Mouse (Mus musculus) kidney, postnatal 4 days (tissue): ENCODE results near the gene Usp44.
A peak's percentile ranks its signal among the peaks of the same experiment; 100 is the strongest.
"Not testable (repeated sequence)": the region's sequence is repeated elsewhere in the genome, so short reads cannot be mapped to it uniquely, and the experiment has no call there.

Source experiments
- DNase-seq, 2 experiments: peaks; one replicate each; pipeline ENCODE4 v3.0.0; 2021; ENCODE audit warnings: mixed read lengths in 2 of 2

The Usp44 gene

DNA sequence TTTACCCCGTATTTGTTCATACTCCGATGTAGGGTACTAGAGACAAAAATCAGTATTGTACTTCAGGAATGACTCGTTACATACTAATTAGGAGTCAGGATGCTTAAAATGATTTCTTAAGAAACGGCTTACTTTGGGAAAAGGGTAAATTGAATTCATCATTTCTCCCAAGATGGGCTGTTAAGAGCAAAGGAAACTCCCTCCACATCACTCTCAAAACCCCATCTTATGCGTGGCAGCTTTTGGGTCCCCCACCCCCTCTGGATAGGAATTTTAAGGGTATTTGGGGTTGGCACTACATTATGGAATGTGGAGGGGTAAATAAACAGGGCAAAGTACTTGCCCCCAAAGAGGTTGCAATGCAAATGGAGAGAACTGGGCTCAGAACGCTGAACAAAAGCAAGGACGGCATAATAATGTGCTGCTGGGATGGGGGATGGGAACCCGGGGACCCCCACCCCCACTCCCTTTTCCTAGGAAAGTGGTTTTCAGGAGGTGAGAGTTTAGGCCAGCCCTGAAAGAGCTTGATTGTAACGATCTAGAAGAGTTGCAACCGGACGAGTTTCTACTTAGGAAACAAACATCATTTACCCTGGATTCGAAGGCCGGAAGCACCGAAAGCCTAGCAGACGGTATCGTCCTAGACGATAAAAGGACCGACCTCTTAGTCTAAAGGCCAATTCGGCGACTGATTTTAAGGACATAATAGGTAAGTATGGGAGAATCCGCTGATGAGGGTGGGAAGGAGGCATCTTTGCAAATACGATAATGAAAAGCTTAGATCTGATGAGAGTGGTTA, at the start of gene Usp44:
Usp44 (plus strand) TSS at position 625 of the 799 bp plus-strand sequence.
- peak in 1 of 2 experiments; percentile 15 for DNase-seq

GRCm38 (mm10) chr10:93783216-93784013, 47.9 kb upstream of the Usp44 start:
- DNase-seq: no peak

- DNase-seq: no peak
Observed at GRCm38 (mm10) chr10:93799711-93800362, 31.5 kb upstream of the Usp44 start.

DNA sequence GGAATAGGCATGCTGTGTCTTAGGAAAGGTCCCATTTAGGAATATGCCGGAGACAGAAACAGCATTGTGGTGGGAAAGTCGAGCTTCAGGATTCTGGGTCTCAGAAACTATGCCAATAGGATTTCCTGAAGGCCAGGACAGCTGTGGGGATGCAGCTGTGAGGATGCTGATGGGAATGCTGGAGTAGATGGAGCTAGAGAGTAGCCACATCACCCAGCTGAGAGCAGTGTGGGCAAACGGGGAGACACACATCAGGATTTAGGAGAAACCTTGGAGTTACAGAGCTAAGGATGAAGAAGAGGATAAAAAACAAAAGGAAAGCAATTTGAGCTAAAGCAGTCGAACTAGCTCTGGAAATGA, 31.0 kb upstream of the Usp44 start:
- no peak for DNase-seq

DNA sequence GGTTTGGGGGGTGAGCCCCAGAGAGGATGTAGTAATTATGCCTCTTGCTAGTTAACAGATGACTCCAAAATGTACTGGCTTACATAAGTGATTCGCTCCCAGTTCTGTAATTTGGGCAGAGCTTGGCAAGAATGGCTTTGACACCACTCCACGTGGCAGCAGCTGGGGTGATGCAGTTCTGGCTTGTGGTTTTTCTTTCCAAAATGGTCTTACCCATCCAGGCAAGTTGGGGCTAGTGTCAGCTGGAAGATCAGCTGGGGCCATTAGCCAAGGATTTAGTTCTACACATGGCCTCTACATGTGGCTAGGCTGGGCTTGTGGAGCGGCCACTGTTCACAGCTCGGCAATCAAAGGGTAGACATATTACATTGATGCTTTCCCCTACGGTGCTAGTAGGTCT, 30.5 kb upstream of the Usp44 start:
- DNase-seq: no peak

DNA sequence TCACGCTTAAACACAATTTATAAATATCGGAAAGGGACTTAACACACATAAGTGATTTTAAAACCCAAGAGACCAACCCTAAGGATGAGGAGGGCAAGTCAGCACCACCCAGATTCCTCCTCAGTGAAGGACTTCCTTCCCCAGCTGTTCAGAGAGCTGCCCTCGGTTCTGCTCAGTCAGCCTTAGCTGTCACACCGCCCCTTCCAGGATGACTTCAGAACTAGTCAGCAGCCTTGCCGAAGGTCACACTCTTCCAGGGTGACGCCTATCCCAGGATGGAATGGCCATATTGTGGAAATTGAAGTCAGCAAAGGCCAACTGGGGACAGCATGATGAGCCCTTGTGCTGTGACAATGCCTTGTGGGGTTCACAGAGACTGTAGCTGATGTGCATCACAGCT, 28.2 kb upstream of the Usp44 start:
- DNase-seq: no peak

GRCm38 (mm10) chr10:93809438-93809837, 21.9 kb upstream of the Usp44 start:
- DNase-seq: not testable (repeated sequence)

DNA sequence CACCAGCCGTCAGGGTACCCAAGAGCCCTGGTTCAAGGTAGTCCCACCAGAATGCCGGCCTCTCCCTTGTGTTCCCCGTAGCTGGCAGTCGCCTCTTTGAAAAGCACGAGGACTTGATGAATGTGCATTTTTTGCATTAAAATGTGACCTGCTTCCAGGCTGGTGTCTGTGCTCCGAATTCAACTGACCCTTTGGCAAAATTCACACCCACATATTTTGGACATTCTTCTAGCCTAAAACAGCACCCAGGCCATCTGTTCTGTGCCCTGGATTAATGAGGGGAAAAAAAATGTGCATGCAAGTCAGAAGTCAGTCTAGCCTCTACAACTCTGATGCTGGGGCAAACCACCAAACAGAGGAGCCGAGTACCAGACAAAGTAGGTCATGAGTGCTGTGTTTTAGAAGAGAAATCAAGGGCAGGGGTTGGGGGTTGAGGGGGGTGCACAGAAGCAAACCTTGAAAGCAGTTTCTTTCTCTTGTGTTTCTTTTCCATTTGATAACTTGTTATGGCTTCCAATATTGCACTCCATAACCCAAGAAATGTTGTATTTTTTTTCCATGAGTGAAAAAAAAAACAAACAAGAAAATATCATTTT, 20.7 kb upstream of the Usp44 start:
- DNase-seq: no peak

- DNase-seq: no peak
Observed at GRCm38 (mm10) chr10:93812098-93812497, 19.3 kb upstream of the Usp44 start.

DNA sequence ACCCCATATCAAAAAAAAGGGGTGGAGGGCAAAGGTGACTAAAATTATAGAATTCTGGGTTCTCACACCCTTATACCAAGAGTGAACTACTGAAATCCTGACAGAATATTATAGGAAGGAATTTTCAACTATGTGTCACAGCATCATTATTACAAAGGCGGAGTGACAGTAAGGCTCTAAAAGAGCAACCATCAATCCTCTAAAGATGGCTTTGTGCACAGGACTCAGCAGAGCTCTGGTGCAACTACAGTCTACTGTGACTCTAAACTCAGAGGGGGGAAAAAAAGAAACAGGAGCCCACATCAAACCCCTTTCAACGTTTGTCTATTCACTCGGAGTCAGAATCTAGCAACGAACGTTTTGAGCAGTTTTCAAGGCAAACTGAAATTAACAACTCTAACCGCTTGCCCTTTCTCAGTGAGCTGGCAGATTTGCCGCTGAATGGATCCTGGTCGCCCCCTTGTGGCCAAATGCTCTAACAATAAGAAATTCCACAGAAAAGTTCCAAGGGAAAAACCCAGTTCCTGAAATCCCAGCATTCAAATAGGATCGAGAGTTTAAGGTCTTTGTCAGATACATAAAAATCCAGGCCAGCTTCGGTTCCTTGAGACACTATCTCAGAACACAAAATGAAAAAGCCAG, 18.5 kb upstream of the Usp44 start:
- peak; percentile 88 for DNase-seq

GRCm38 (mm10) chr10:93813755-93814154, 17.6 kb upstream of the Usp44 start:
- peak in 1 of 2 experiments; percentile 16 for DNase-seq

GRCm38 (mm10) chr10:93818661-93819060, 12.7 kb upstream of the Usp44 start:
- DNase-seq: peak; percentile 61 to 69

DNA sequence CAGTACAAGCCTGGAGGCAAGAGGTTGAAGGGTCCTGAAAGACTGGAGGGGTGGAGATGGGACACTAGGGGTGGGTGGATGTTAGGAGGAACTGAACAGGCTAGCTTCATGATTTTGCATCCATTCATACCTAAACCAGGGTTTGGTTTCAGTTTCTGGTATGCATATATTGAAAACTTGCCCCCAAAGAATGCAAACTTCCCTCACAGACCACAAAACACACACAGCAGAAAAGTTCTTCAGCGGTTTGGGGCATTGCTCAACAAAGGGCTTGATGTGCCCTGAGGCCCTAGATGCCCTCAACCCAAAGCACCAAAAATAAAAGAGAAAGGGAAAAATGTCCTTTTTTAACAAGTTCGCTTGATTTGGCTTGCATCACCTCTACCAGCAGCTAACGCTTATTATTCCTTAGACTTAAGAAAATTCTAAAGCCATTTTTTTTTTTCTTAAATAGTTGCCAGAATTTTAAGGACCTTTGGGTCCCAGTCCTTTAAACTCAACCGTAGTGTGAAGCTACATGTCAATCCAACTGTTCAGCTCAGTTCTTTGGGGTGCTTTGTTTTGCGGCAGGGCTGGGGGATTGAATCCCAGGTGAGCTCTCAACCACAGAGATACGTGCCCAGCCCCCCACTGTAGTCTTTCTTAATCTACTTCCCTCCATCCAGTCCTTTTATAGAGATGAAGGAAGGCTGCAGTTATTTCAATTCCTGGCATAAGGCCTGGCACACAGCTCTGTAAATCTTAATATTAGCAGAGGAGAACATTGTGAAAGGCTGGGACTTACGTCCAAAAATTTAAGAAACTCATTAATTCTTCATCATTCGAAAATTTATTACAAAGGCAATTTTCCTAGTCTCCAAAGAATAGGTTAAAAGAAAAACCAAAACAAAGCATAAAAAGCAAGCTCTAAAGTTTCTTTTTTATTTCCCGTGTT, 1.2 kb upstream of the Usp44 start:
- no peak for DNase-seq

GRCm38 (mm10) chr10:93831730-93832574, 597 bp downstream of the Usp44 start:
- peak in 1 of 2 experiments; percentile 9 for DNase-seq

- no peak for DNase-seq
Observed at GRCm38 (mm10) chr10:93832811-93833210, 1.5 kb downstream of the Usp44 start.

- DNase-seq: no peak
Observed at GRCm38 (mm10) chr10:93833370-93833698, 2.0 kb downstream of the Usp44 start.

DNA sequence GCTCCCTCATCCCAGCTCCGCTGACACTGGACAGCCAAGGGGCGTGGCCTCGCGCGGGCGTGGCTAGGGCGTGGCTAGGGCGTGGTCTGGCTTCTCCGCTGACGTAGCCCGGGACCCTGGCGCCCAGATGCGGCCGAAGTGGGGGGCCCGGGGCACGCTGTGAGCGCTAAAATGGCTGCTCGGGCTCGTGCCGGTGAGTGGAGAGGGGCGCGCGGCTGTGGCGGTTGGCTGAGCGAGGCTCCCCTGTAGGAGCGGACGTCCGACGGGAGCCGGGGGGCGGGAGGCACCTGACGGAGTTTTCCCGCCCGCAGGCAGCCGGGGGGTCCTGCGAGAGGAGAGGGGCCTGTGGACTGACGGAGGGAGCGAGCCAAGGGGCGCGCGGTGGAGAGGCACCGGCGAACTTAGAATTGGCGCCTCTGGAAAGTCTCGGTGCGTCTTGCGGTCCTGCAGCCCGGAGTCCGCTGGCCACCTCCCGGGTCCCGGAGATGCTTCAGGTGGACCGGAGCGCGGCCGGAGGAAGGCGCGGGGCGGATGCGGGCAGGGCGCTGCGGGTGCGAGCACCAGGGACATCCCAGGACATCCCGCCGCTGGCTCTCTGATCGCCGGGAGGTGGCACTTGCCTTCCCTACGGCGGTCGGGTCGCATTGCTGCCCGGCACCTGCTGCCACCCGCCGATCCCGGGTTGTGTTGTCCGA, 2.5 kb downstream of the Usp44 start:
- peak; percentile 83 to 86 for DNase-seq

DNA sequence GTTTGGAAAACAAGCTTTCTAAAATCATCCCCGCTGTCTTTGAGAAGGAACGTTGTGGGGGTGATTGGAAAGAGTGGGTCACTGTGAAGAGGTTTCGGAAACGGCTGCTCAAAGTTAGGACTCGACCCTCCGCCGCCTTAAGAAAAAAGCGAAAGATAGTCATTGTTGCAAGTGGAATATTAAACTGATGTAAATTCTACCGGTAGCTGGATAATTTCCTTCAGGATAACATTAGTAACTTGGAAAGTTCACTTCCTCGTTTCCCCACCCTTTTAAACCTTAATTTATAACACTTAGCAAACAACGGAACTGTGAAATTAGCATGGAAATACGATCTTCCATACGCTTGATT, 3.0 kb downstream of the Usp44 start:
- DNase-seq: no peak

- not testable (repeated sequence) for DNase-seq
Observed at GRCm38 (mm10) chr10:93835115-93835514, 3.8 kb downstream of the Usp44 start.

DNA sequence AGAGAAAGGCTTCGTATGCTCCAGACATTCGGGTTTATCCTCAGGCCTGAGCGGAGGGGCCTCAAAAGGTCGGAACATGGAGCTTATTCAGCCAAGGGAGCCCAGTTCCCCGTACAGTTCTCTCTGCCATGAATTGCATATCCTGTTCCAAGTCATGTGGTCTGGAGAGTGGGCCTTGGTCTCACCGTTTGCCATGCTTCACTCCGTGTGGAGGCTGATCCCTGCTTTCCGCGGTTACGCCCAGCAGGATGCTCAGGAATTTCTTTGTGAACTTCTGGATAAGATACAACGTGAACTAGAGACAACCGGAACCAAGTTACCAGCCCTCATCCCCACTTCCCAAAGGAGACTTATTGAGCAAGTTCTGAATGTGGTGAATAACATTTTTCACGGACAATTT, 15.4 kb downstream of the Usp44 start:
- DNase-seq: no peak
